Mouse (Mus musculus): ENCODE data around the gene Vmn1r23.
"Not testable (repeated sequence)": the region's sequence is repeated elsewhere in the genome, so short reads cannot be mapped to it uniquely, and the experiment has no call there.

Vmn1r23 gene

DNA sequence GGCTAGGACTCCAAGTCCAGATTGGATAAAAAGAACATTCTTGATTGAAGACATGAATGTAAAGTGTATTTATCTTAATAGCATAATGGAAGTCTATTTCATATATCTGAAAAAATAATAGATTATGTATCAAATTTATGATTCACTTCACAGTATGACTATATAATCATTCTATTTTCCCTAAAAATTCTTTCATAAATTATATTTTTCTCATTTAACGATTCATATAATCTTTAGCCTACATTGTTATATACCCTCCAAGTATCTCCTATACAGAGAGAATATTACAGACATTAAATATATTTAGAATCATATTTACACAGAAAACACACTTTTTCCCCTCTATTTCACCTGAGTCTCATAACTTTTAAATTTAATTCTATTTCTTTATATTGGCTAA is at the start of gene Vmn1r23:
Vmn1r23 (minus strand) TSS at position 101 of the 400 bp plus-strand sequence.
- no peak for DNase-seq (ENCODE audit: low spot score)

DNA sequence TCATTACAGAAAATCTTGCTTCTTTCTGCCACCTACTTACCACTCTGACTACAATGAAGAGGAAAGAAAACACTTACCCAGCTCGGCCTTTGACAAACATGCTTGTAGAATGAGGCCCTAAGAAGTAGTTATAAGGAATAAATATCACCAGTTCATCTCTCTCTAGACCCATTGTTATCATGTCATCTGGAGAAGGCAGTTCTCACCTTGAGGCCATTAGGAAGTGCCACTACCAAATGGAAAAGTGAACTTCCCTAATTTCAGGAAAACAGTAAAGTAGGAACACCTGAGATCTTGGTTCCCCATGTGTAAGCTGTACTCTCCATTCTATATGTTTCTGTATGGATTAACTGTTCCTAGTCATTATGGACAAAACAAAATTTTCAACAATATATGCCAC is 34.8 kb upstream of the Vmn1r23 start, which contains the start of gene Vmn1r24:
Vmn1r24 (minus strand) TSS at position 101 of the 400 bp plus-strand sequence.
- DNase-seq (ENCODE audit: low spot score) = not testable (repeated sequence)

GRCm38 (mm10) chr6:57907928-57908327 is 18.7 kb downstream of the Vmn1r23 start, which contains the start of gene Vmn1r22:
Vmn1r22 (minus strand) TSS chr6:57908028.
- DNase-seq (ENCODE audit: low spot score) = no peak

Measured in left cerebral cortex, adult 11 months (tissue).